Mouse (Mus musculus) ovary, postnatal 36 days (tissue): ENCODE results near the gene Ptch1.

Source experiments
- DNase-seq: peaks from one replicate; pipeline ENCODE4 v3.0.0; 2022; ENCODE audit warnings: low spot score, mixed read lengths

The Ptch1 gene

GRCm38 (mm10) chr13:63496646-63497582 is 76.5 kb downstream of the Ptch1 start, which contains the start of gene Fancc:
Fancc (minus strand) TSS chr13:63497278.
- DNase-seq = no peak

DNA sequence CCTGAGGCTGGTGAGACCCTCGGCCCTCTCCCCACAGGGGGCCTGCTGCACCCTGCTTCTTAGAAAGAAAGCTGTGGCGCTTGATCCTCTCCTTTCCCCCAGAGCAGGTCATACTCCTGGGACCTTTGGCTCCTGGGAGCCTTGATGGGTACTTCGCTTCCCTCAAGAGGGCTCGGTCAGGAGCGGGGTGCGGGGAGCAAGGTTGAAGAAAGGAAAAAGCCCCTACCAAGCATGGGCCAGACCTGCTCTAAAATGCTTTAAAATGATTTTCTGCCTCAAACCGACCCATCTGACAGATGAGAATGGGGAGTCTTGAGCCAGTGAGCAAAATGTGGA is 85.7 kb downstream of the Ptch1 start:
- no peak for DNase-seq

DNA sequence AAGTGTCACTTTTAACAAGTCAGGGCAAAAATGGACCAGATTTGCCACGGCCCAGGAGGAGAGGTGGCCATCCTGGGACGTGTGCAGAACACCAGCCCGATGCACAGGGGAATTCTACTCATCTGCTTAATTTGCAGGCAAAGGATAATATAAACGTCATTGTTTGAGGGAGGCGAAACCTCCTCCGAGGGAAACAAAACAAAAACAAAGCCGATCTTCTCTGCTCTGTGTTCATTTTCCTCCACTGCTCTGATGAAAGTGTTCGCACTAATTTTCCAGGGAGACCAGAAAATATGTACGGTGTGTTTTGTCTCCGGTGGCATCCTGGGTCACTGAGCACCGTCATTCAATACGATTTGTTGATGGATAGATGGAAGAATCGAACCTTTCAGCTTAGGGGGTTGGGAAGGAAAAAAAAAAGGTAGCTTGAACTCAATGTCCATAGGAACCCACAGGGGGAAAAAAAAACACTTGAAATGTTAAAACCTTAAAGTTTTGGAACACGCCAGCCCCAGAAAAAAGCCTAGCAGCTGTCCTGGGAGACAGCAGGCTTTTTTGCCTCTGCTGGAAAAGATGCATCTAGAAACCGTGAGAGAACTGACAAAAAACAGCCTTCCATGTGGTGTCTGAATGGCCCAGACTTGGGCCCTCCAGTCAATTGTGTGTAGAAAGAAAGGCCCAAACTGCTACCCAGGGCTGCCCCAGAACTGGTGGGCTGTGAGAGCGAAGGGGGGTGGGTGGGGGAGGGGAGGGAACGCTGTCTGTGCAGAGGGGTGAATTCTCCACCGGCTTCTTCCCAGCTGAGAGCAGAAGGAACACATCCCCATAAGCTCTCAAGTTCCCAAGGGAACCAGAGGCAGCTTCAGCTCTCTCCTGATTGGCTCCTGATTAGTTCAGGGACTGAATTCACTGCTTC is 86.3 kb downstream of the Ptch1 start:
- DNase-seq = no peak

DNA sequence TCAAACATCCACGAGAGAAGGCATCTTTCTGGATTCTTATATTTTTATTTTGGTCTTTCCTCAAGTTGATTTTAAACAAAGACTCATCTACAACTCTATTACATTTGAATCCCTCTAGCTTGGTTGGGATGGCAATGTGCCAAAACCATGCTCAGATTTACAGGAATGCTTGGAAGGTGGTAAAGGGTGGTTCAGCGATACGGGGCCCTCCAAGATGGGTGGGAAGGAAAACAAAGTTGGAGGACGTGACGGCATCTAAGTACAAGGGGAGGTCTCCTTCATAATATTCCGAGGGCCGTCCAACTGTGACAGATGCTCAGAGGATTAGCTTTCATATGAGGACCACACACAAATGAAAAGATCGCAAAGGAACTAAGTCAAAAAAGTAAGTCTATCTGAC is 98.0 kb downstream of the Ptch1 start:
- DNase-seq = no peak
